In the genomic region with DNA sequence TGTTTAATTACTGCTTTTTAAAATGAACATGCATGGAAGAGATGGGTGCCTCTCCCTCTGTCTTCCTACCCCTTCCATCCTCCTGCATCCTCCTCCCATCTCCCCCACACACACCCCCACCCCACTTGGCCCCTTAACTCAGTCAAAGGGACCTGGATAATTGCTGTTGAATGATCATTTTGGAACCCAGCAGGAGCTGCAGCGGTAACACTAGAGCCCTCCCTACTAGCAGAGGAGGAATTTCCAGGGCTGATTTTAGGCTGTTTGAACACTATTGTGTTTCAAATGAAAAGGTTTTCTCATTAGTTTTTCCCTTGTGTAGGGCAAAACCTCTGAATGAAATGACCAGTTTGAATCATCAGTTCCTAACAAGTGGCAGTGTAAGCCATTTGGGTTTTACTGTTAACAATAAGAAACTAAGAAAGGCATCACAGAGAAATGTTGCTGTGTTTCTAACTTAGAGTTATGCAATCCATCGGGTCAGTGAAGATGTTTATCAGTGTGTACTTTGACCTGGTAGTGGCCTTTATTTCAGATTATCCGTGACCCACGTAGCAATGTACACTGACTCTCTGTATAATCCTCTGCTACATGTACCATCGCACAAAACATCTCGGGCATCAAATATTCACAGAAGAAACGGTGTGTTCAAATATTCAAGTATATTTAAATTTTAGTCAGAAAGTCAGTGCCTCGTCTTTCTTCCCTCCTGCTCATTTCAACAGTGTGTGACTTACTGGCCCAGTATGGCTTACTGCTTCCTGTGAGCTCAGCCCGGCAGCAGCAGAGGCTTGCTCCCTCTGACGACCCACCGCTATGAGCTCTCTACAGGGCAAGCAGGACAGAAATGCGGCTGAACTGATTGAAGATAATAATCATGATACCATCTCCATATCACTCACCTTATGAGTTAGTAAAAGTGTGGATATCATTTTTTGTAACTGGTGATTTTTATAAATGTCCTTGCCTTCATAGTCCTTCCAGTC, we compare ENCODE assay signal across 21 mouse cellular contexts. TPM values are rescaled to one million over a fixed set of nuclear protein-coding genes. Genes with fewer than 3 reads are reported as not detected.
DNase-seq lines count a peak whose midpoint lies in the region; ATAC-seq and TF ChIP-seq lines count a peak whose summit lies in the region.
"Had no signal": no experiment of that assay in that cellular context is flagged by ENCODE, and none has a peak within 500 bp of the region (broad histone marks: within the 10 kb centered on the region; RNA-seq: fewer than 3 reads in every experiment).

No protein-coding gene starts in this region.

- WGBS in limb, embryonic 11.5 days, result 44% methylated on average over 12 of the region's 12 CpGs
- WGBS in limb, embryonic 10.5 days, result 44% methylated on average over 12 of the region's 12 CpGs
- WGBS in embryonic facial prominence, embryonic 10.5 days, result 25% methylated on average over 12 of the region's 12 CpGs

- no peak for DNase-seq in limb, embryonic 11.5 days (ENCODE audit: low spot score)
- no peak for DNase-seq in limb, embryonic 10.5 days (ENCODE audit: low spot score)
- DNase-seq in ES-E14 (ENCODE audit: low read depth, low spot score) (peak; percentile 48), R1 (ENCODE audit: low read depth, low spot score) (peak; percentile 76)
- peak; percentile 29 for DNase-seq in embryonic facial prominence, embryonic 10.5 days (ENCODE audit: low spot score)
- DNase-seq in gastrocnemius, adult 18-20 months (ENCODE audit: low spot score), result no peak
- DNase-seq in frontal cortex, postnatal 25 days (ENCODE audit: low spot score in 2 of 2), result no peak
- DNase-seq: cerebellum, adult 8-10 months; gastrocnemius, postnatal 10 days; heart, adult 11 months; heart, postnatal 36 days; kidney, adult 18-20 months; lung, adult 2 months had no signal

- H3K27me3 ChIP-seq in limb, embryonic 11.5 days (ENCODE audit: control insufficient read depth, insufficient read depth, low read length), result peaks cover 6% of the 10 kb centered on the region; the same call in 1 of the 2 replicates
- H3K27me3 ChIP-seq in limb, embryonic 10.5 days (ENCODE audit: low read depth, poor library complexity, severe bottlenecking), result peaks cover 41% of the 10 kb centered on the region
- H3K27me3 ChIP-seq in embryonic facial prominence, embryonic 10.5 days (replicated peaks; ENCODE audit: low read depth, poor library complexity, severe bottlenecking), result peaks cover 47% of the 10 kb centered on the region

- no peaks in the 10 kb centered on the region for H3K36me3 ChIP-seq in limb, embryonic 11.5 days (ENCODE audit: control insufficient read depth, insufficient read depth, low read length)
- H3K36me3 ChIP-seq in limb, embryonic 10.5 days, result no peaks in the 10 kb centered on the region
- H3K36me3 ChIP-seq in ES-E14 (ENCODE audit: control insufficient read depth, insufficient read depth, low read length, poor library complexity, severe bottlenecking), result no peaks in the 10 kb centered on the region
- no peaks in the 10 kb centered on the region for H3K36me3 ChIP-seq in embryonic facial prominence, embryonic 10.5 days (replicated peaks)
- H3K36me3 ChIP-seq: limb, embryonic 15.5 days; neural tube, embryonic 12.5 days had no signal

- no peak overlapping the region for H3K9ac ChIP-seq in limb, embryonic 11.5 days (ENCODE audit: low read length)
- H3K9ac ChIP-seq in ES-E14 (ENCODE audit: insufficient read depth, low read depth, low read length, poor library complexity, severe bottlenecking), result no peak overlapping the region
- H3K9ac ChIP-seq: limb, embryonic 15.5 days; neural tube, embryonic 12.5 days had no signal

- no peak overlapping the region for H3K27ac ChIP-seq in limb, embryonic 11.5 days (replicated peaks; ENCODE audit: low read depth, low read length)
- H3K27ac ChIP-seq in limb, embryonic 10.5 days, result no peak overlapping the region
- no peak overlapping the region for H3K27ac ChIP-seq in ES-E14 (ENCODE audit: insufficient read depth, low read depth, low read length, poor library complexity, severe bottlenecking)
- H3K27ac ChIP-seq in embryonic facial prominence, embryonic 10.5 days (replicated peaks), result no peak overlapping the region
- H3K27ac ChIP-seq: kidney, postnatal 0 days; limb, embryonic 15.5 days; neural tube, embryonic 12.5 days had no signal

- no peaks in the 10 kb centered on the region for H3K9me3 ChIP-seq in limb, embryonic 11.5 days (ENCODE audit: control insufficient read depth, low read length)
- H3K9me3 ChIP-seq in limb, embryonic 10.5 days (replicated peaks), result no peaks in the 10 kb centered on the region
- no peaks in the 10 kb centered on the region for H3K9me3 ChIP-seq in ES-E14 (ENCODE audit: control insufficient read depth, insufficient read depth, low read depth, low read length)
- no peaks in the 10 kb centered on the region for H3K9me3 ChIP-seq in embryonic facial prominence, embryonic 10.5 days
- H3K9me3 ChIP-seq: limb, embryonic 15.5 days; neural tube, embryonic 12.5 days had no signal

- ATAC-seq in limb, embryonic 11.5 days (ENCODE audit: insufficient number of reproducible peaks, low FRiP score, low TSS enrichment, low read depth), result 0 out of 2 replicates have a peak, but pooled peaks have one; percentile 3

- in situ Hi-C loops in ES-E14 (cut with MboI; ENCODE audit: low sequenced_read_pairs in 2 of 2, unreplicated experiment in 2 of 2), result no loop called here

- H3K4me2 ChIP-seq in limb, embryonic 11.5 days (ENCODE audit: low read depth, severe bottlenecking), result no peak overlapping the region
- H3K4me2 ChIP-seq: limb, embryonic 15.5 days; neural tube, embryonic 12.5 days had no signal

- 0 out of 2 replicates have a peak, but pooled peaks cover 3% of the 10 kb centered on the region for H3K4me1 ChIP-seq in limb, embryonic 11.5 days (ENCODE audit: control insufficient read depth, insufficient read depth, low read length)
- H3K4me1 ChIP-seq in limb, embryonic 10.5 days, result peaks cover 34% of the 10 kb centered on the region
- H3K4me1 ChIP-seq in ES-E14 (ENCODE audit: control insufficient read depth in 2 of 2, insufficient read depth in 2 of 2, low read length in 2 of 2, poor library complexity in 1 of 2), result 0 out of 4 replicates have a peak, but pooled peaks cover 0 to 4% of the 10 kb centered on the region in 2 experiments
- peaks cover 40% of the 10 kb centered on the region for H3K4me1 ChIP-seq in embryonic facial prominence, embryonic 10.5 days

- H3K4me3 ChIP-seq in limb, embryonic 11.5 days (ENCODE audit: low read depth, low read length), result no peak overlapping the region
- no peak overlapping the region for H3K4me3 ChIP-seq in limb, embryonic 10.5 days
- H3K4me3 ChIP-seq in ES-E14 (ENCODE audit: insufficient read depth in 1 of 2, low read depth in 1 of 2, low read length in 2 of 2, poor library complexity in 1 of 2, severe bottlenecking in 1 of 2), result no peak overlapping the region
- H3K4me3 ChIP-seq in embryonic facial prominence, embryonic 10.5 days, result no peak overlapping the region
- H3K4me3 ChIP-seq: limb, embryonic 15.5 days; megakaryocyte, embryonic 14.5 days; neural tube, embryonic 12.5 days had no signal

TF ChIP-seq in ES-E14, 5 proteins besides CTCF, POLR2A, EP300 and RAD21:
- TF ChIP-seq ZC3H11A (IDR thresholded peaks at IDR 0.05; ENCODE audit: borderline replicate concordance, low read depth, low read length) (no peak), MAFK (IDR thresholded peaks at IDR 0.05; ENCODE audit: insufficient read depth, low read depth, low read length) (no peak), ZNF384 (IDR thresholded peaks at IDR 0.05; ENCODE audit: low read depth, low read length) (no peak), HCFC1 (IDR thresholded peaks at IDR 0.05; ENCODE audit: borderline replicate concordance, insufficient read depth, low read length) (no peak), CHD2 (IDR thresholded peaks at IDR 0.05; ENCODE audit: low read depth, low read length) (no peak)
TF ChIP-seq in ES-E14: peak in this region for 0.

RNA-seq across cellular contexts. Expression of gene Tctex1d1, which starts 1.8 kb away (rescaled TPM):
- 0.14 and 0.37 TPM in 2 replicates for polyA plus RNA-seq in limb, embryonic 11.5 days (2014; fragmentation: Nextera tagmentation; extraction: Ambion mirVana)
- polyA plus RNA-seq in limb, embryonic 10.5 days (2016; fragmentation: Nextera tagmentation; extraction: Ambion mirVana), result 0.10 and 0.25 TPM in 2 replicates
- total RNA-seq in ES-E14 (2012; rRNA removed), result not detected in 2 replicates
- 0.91 and 0.97 TPM in 2 replicates for polyA plus RNA-seq in embryonic facial prominence, embryonic 10.5 days (2016; fragmentation: Nextera tagmentation; extraction: Ambion mirVana)
- total RNA-seq in gastrocnemius, adult 18-20 months (2021), result not detected
- total RNA-seq: adrenal gland, postnatal 4 days; gastrocnemius, postnatal 10 days; heart, postnatal 36 days had no signal
- polyA plus RNA-seq: heart, embryonic 14.5 days; limb, embryonic 15.5 days; lung, adult 2 months; small intestine, adult 2 months had no signal

RNA-seq across cellular contexts. Expression of gene Insl5, which starts 50.1 kb away (rescaled TPM):
- polyA plus RNA-seq in limb, embryonic 11.5 days (2014; fragmentation: Nextera tagmentation; extraction: Ambion mirVana), result 0.27 TPM in 1 of 2 replicates, not detected in the other
- polyA plus RNA-seq in limb, embryonic 10.5 days (2016; fragmentation: Nextera tagmentation; extraction: Ambion mirVana), result not detected in 2 replicates
- not detected in 2 replicates for total RNA-seq in ES-E14 (2012; rRNA removed)
- polyA plus RNA-seq in embryonic facial prominence, embryonic 10.5 days (2016; fragmentation: Nextera tagmentation; extraction: Ambion mirVana), result 0.30 TPM in 1 of 2 replicates, not detected in the other
- total RNA-seq in gastrocnemius, adult 18-20 months (2021), result not detected
- total RNA-seq: adrenal gland, postnatal 4 days; common myeloid progenitor, adult 5-6 weeks; gastrocnemius, postnatal 10 days; heart, postnatal 36 days had no signal
- polyA plus RNA-seq: heart, embryonic 14.5 days; kidney, postnatal 0 days; limb, embryonic 15.5 days; lung, adult 2 months; small intestine, adult 2 months had no signal

Comparison
In these comparisons a context has a peak if more than half of its experiments do, and no peak if none do; other contexts are left out.
1. DNase-seq: peak in ES-E14 (single experiment), R1 (single experiment) and embryonic facial prominence, embryonic 10.5 days (single experiment); none in limb, embryonic 11.5 days (single experiment), limb, embryonic 10.5 days (single experiment), gastrocnemius, adult 18-20 months (single experiment) and frontal cortex, postnatal 25 days (0 of 2).